Mouse (Mus musculus) liver, embryonic 14.5 days (tissue): Measurements from ENCODE around the gene Aqr.

Source experiments
- CTCF ChIP-seq: IDR thresholded peaks from 2 replicates; pipeline ENCODE4 v1.5.1; 2016; ENCODE audit warnings: antibody characterized with exemption, low read depth, control low read depth
- EP300 ChIP-seq: IDR thresholded peaks from 2 replicates; pipeline ENCODE4 v1.6.1; 2016; ENCODE audit warnings: antibody characterized with exemption, low read depth

DNA sequence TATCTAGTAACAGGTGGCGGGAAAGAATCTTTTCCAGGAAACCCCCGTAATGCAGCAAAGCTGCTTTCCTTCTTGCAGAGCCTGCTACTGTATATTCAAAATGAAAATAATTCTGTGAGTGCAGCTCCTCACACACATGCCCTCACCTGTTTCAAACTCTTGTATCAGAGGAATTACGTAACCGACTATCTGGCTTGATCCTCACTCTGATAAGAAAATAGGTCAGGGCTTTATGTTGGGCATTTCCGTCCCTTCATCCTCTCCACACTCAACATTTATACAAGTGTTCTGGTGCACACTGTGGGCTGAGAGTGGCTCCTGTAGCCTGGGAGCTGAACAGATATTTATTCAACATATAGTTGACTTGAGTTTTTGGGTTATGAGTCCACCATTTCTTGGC is 87.7 kb downstream of the Aqr start:
- no peak for TF ChIP-seq CTCF
- TF ChIP-seq EP300 = no peak
